Mouse (Mus musculus) small intestine, adult 2 months (tissue): ENCODE measurements at regions not wholly inside any gene's neighbourhood (a gene's known extent, or its start where the extent isn't known, plus 50 kb on each side); places are given as distances from the start of the nearest gene placed in this dataset.

Source experiments
- CTCF ChIP-seq: fragments of 200-500 bp; IDR thresholded peaks from 2 replicates; pipeline ENCODE4 v1.5.1; 2012; ENCODE audit warnings: low read depth, mild to moderate bottlenecking, control low read depth, inconsistent platforms, low read length, moderate library complexity, mixed read lengths; ENCODE audit not compliant: insufficient replicate concordance, insufficient read length; ENCODE audit errors: extremely low read depth
- POLR2A ChIP-seq: fragments of 200-500 bp; IDR thresholded peaks from 2 replicates; pipeline ENCODE4 v1.6.1; 2012; ENCODE audit warnings: low read depth, mild to moderate bottlenecking, control low read depth, inconsistent platforms, low read length, moderate library complexity

DNA sequence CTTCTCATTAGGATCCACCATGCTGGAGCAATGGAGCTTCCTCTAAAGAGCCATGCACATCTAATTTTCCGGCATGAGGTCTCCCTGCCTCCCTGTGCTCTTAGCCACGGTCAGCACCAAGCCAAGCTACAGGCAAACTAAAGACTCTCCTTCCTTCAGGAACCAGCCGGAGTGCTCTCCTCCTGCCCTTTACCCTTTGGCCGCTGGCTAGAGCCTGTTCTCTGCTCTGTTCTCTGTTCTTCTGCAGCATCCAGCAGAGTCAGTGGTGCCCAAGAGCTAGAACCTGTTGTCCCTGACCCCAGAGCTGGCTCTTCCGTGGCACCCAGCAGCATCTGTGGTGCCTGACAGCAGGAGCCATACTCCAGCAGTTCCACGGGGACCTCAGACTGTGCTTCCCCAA lies 145.6 kb upstream of the Zfp706 start:
- TF ChIP-seq CTCF, result no peak
- no peak for TF ChIP-seq POLR2A
